Mouse (Mus musculus) kidney, adult 18-20 months (tissue): ENCODE measurements around the gene Fam217a.
"Not testable (repeated sequence)": the region's sequence is repeated elsewhere in the genome, so short reads cannot be mapped to it uniquely, and the experiment has no call there.

ENCODE experiments used
- DNase-seq: peaks from one replicate; pipeline ENCODE4 v3.0.0; 2021

The Fam217a gene

DNA sequence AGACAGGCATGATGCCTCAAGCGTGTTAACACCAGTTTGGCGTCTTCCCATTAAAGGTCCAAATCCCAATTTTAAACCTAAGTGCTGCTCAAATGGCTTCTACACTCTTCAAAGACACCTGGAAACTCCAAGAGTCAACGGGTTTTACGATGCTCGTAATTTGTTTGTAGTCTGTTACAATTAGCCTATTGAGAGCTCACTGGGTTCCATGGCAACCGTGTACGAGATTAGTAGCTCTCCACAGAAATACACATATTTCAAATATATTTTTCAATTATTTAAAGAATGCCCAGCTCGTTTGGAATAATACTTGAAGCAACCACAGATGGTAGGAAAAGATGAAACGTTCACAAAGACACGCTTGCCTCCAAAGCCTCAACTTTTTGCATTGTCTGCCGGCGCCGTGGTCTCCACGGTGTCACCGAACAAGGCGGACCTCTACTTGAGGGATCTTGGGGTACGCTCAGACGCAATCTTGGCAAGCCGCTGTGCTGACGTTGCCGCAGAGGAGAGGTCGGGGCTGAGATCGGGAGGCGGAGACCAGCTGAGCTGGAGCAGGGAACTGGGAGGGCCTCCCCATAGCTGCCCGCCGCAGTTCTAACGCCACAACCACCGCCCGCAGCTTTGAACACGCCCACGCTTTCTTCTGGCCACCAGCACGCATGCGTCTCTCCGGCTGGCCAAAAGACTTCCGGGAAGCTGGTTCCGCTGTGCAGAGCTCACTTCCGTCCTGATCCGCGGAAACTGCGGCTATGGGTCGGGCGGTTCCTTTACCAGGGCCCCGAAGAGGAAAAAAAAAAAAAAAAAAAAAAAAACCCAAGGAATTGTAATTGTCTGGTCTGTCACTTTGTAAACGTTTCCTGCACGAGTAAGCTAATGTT lies 50.1 kb downstream of the Fam217a start:
- peak; percentile 91 for DNase-seq

DNA sequence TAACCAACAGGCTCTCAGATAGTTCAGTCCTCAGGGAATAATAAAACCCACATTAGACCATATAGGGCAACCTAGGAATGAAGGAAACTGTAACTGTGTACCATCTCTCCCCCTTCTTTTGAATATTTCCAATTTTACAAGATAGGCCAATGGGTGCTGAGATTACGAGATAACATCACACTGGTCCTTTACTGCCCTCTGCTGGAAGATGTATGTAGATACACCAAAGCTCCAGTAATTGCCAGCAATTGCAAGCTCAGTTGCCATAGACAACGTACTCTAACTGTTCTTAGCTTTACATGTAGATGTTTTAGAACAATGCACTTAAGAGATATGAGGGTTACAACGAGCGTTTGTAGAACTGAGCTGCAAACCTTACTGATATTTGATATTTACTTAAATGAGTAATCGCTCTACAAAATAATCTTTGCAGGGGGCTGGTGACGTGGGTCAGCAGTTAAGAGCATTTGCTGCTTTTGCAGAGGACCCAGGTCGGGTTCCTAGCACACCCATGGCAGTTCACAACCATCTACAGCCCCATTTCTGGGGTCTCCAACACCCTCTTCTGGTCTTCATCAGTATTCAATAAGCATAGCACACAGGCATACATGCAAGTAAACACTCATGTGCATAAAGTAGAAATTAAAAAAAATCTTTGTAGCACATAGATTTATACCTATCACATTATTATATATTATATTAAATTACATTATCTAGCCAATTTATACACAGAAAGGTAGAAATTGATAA lies 59.5 kb downstream of the Fam217a start:
- no peak for DNase-seq

DNA sequence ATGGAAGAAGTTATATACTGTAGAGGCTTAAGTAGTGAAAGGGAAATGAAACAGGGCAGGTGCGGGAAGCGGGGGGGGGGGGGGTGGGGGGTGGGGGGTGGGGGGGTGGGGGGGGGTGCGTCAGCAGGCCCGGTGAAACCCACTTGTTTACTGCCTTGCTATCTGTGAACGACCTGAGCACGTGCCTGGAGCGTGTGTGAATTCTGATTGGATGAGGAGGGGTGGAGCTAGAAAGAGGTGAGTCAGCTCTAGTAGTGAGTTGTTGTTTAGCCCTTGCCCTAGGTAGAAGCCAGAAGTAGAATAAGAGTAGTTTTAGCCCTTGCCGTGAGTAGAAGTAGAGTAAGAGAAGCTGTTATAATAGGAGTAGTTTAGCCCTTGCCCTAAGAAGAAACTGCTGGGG lies 62.9 kb downstream of the Fam217a start:
- DNase-seq, result not testable (repeated sequence)
